Mouse (Mus musculus): ENCODE measurements around the gene Ikzf1. TPM values are rescaled to one million over a fixed set of nuclear protein-coding genes. Genes with fewer than 3 reads are reported as not detected.
A peak's percentile ranks its signal among the peaks of the same experiment; 100 is the strongest.

Gene Ikzf1
- polyA plus RNA-seq, 1 experiment: 3.7 TPM

DNA sequence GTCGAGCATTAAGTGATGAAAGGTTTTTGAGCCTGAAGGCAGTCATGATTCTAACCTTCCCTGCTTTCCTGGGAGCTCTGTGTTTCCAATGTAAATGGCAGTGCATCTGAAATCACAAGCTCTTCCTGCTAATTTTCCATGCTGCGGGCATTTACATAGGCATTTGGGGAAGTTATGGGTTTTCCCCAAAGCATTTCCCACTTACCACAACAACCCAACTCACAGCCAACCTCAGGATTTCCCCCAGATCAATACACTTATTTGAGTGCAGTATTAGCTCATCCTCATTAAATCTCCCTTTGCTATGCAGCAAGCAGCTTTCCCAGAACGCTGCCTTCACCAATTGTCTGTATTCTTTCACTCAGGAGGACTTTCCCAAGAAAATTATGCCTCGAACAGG lies 11.8 kb upstream of the Ikzf1 start:
- no peaks in the 10 kb centered on the region for H3K4me1 ChIP-seq (ENCODE audit: control insufficient read depth, insufficient read depth, low read length)
- TF ChIP-seq CTCF (IDR thresholded peaks at IDR 0.05; ENCODE audit: extremely low read depth, insufficient read depth, low read length) (no peak), POLR2A (IDR thresholded peaks at IDR 0.05; ENCODE audit: extremely low read depth, insufficient read depth, low read length) (no peak)
- no peak overlapping the region for H3K27ac ChIP-seq (ENCODE audit: insufficient read depth, low read length)
- H3K4me3 ChIP-seq (ENCODE audit: insufficient read depth, low read length): no peak overlapping the region

DNA sequence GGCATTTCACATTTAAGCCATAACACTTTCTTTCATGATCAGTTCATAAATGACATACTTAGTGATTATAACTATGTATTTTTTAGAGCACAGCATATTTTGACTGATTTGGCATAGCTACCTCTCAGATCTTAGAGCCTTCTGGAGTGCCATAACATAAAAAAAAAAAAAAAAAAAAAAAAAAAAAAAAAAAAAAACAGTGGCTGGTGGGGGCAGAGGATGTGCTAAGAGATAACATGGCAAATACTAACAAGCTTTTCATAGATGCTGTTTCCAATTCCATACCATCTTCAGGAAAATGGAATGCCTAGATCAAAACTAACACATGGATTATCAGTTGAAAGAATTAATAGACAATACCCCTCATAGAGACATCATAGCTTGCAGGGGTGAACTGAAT lies 9.7 kb upstream of the Ikzf1 start:
- H3K4me1 ChIP-seq (ENCODE audit: control insufficient read depth, insufficient read depth, low read length): no peaks in the 10 kb centered on the region
- TF ChIP-seq CTCF (IDR thresholded peaks at IDR 0.05; ENCODE audit: extremely low read depth, insufficient read depth, low read length) (no peak), POLR2A (IDR thresholded peaks at IDR 0.05; ENCODE audit: extremely low read depth, insufficient read depth, low read length) (no peak)
- H3K4me3 ChIP-seq (ENCODE audit: insufficient read depth, low read length): no peak overlapping the region
- no peak overlapping the region for H3K27ac ChIP-seq (ENCODE audit: insufficient read depth, low read length)

DNA sequence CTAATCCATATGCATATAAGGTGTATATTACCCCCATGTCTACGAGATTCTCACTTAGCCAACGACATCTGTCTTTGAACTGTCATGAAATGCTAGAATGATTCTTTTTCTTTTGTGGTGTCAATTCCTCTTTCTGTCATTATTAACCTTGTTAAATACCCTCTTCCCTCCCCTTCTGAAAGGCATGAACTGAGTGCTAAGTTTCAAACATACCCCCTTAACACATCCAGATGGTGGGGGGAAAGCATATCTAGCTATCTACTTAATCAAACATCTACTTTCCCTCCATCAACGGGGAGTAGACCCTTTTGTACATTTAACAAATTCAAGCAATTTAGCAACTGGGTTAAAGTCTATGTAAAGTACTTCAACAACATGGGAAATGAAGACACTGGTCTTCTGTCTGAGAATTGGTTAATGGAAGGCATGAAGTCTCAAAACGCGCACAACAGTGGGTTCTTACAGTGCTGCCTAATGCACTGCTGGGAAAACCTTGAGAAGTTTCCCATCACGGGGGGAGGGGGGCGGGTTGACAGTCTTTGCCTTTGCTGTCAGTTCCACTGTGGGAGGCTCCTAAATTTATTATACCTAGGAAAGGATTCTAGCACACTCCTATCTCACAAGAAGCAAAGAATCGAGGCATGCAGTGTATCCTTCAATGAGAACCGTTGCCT lies 8.6 kb upstream of the Ikzf1 start:
- TF ChIP-seq CTCF (IDR thresholded peaks at IDR 0.05; ENCODE audit: extremely low read depth, insufficient read depth, low read length): no peak
- TF ChIP-seq POLR2A (IDR thresholded peaks at IDR 0.05; ENCODE audit: extremely low read depth, insufficient read depth, low read length): no peak
- H3K4me3 ChIP-seq (ENCODE audit: insufficient read depth, low read length): no peak overlapping the region

DNA sequence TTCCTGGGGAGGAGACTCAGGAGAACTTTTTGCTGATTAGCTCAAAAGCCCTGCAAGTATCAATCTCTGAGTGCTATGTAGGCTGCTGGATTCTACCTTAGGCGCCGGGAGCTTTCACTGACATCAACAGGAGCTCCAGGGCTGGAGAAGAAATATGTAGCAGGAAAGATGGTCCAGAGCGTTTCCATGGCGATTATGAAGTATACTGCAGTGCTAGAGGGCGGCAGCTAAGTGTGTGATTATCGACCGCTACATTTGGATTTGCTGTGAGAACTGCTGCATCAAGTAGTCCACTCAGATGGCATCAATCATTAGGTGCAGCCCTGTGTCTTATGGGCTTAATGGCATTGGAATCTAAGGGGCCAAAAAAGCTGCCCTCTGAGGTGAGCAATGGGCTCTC lies 7.6 kb upstream of the Ikzf1 start:
- Histone ChIP-seq H3K27ac (ENCODE audit: insufficient read depth, low read length) (no peak overlapping the region), H3K4me1 (ENCODE audit: control insufficient read depth, insufficient read depth, low read length) (no peaks in the 10 kb centered on the region), H3K4me3 (ENCODE audit: insufficient read depth, low read length) (no peak overlapping the region)
- TF ChIP-seq CTCF (IDR thresholded peaks at IDR 0.05; ENCODE audit: extremely low read depth, insufficient read depth, low read length): no peak

More for the DNA sequence above, 8.6 kb upstream of the Ikzf1 start:
- H3K4me1 ChIP-seq (ENCODE audit: control insufficient read depth, insufficient read depth, low read length): no peaks in the 10 kb centered on the region
- no peak overlapping the region for H3K27ac ChIP-seq (ENCODE audit: insufficient read depth, low read length)

DNA sequence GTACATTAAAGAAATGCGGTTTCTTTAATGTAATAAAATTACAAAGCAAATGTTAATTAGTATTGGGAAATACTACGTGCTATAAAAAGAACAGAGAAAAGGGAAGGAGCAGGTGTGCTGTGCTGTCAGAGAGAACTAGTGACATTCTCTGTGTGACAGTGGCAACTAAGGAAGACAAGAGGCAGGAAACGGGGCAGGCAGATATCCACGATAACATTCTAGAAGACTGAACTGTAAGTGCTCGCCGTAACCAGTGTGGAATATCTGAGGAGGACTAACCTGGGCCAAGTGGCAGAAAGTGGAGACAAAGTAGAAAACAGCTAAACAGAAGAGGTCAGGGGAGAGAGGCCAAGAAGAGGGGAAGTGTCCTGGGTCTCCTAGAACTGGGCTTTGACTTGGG lies 5.8 kb upstream of the Ikzf1 start:
- H3K4me1 ChIP-seq (ENCODE audit: control insufficient read depth, insufficient read depth, low read length): no peaks in the 10 kb centered on the region
- TF ChIP-seq CTCF (IDR thresholded peaks at IDR 0.05; ENCODE audit: extremely low read depth, insufficient read depth, low read length): no peak
- TF ChIP-seq POLR2A (IDR thresholded peaks at IDR 0.05; ENCODE audit: extremely low read depth, insufficient read depth, low read length): no peak
- no peak overlapping the region for H3K27ac ChIP-seq (ENCODE audit: insufficient read depth, low read length)
- H3K4me3 ChIP-seq (ENCODE audit: insufficient read depth, low read length): no peak overlapping the region

DNA sequence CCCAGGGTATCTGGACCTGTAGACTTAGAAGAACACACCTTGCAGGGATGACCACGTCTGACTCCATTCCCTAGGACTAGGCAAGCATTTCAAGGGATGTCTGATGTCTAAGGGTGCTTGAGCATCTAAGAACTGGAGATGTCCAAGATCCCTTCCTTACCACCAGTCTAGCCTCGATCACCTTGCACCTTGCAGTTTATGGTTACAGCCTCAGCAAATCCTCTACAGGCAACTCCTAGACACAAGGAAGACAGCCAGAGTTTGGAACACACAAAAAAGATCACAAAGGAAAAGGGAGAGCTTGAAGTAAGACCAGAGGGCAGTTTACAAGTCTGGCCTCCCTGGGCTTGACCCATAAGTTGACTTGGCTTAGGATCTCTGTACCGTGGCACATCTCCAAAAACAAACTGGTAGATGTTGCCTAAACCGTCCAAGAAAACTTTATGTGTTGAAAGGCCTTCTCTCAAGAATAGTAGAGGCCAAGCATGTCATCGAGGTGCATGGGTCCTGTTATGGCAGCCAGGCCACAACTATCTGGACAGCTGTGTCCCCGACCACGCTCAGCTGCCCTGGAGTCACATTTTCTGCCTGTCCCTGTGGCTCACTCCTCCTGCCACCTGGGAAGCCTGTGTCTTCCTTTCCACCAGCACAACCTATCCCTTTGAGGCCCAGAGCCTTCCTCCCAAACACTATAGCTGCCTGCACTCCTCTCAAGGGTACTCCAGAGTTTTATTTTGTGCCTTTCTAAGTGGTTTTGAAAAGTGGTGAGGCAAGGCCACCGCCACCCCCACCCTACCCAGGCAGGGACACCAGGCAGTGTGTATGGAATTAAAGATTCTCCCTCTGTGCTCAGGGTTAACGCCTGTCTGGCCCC lies 510 bp upstream of the Ikzf1 start:
- no peak overlapping the region for H3K27ac ChIP-seq (ENCODE audit: insufficient read depth, low read length)
- TF ChIP-seq CTCF (IDR thresholded peaks at IDR 0.05; ENCODE audit: extremely low read depth, insufficient read depth, low read length): no peak
- TF ChIP-seq POLR2A (IDR thresholded peaks at IDR 0.05; ENCODE audit: extremely low read depth, insufficient read depth, low read length): no peak
- H3K4me3 ChIP-seq (ENCODE audit: insufficient read depth, low read length): no peak overlapping the region
- H3K4me1 ChIP-seq (ENCODE audit: control insufficient read depth, insufficient read depth, low read length): no peaks in the 10 kb centered on the region

DNA sequence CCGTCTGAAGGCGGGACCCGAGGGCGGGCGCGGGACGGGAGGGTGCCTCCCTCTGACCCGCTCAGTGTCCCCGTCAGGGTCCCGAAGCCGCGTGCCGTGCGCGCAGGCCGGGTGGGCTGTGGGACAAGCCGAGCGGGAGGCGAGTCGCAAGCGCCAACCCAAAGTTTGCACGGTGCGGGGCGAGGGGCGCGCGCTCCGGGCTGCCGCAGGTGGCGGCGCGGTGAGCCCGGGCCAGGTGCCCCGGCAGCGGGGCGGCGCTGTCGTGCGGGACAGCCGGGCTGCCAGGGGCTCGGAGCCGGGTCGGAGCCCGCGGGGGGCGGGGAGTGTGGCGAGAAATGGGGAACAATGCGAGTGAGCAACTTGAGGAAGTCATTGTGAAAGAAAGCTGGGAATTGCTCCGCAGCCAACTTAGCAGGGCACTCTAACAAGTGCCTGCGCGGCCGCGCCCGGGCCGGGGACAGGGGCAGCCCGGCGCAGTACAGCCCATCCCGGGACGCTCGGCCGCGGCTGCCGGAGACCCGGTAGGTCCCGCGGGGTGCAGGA lies 1.1 kb downstream of the Ikzf1 start:
- no peaks in the 10 kb centered on the region for H3K4me1 ChIP-seq (ENCODE audit: control insufficient read depth, insufficient read depth, low read length)
- peak overlapping the region; percentile 31; the same call in 1 of the 2 replicates for H3K4me3 ChIP-seq (ENCODE audit: insufficient read depth, low read length)
- no peak overlapping the region for H3K27ac ChIP-seq (ENCODE audit: insufficient read depth, low read length)
- TF ChIP-seq POLR2A (IDR thresholded peaks at IDR 0.05; ENCODE audit: extremely low read depth, insufficient read depth, low read length) (no peak), CTCF (IDR thresholded peaks at IDR 0.05; ENCODE audit: extremely low read depth, insufficient read depth, low read length) (no peak)

DNA sequence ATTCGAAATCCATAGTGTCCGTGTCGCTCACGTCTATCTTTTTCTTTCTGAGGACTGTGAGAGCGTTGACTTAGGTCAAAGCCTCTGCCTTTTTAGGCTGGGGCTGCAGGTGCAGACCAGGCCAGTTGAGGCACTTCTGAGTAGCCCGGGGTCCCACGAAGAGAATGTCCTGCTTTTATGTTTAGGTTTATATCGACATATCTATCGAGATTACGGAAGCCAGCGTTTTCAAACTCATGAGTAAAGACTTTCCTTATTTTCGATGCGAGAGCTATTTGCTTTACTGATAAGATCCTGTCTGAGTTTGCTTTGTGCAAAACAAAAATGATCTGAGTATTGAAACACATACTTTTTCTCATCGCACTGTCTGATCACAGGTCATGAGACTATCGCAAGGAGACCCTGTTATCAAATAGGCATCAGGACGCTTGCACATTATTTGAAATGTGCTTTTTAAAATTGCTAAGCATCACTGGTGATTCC lies 1.8 kb downstream of the Ikzf1 start:
- Histone ChIP-seq H3K27ac (ENCODE audit: insufficient read depth, low read length) (no peak overlapping the region), H3K4me3 (ENCODE audit: insufficient read depth, low read length) (peak overlapping the region; percentile 23), H3K4me1 (ENCODE audit: control insufficient read depth, insufficient read depth, low read length) (no peaks in the 10 kb centered on the region)
- TF ChIP-seq POLR2A (IDR thresholded peaks at IDR 0.05; ENCODE audit: extremely low read depth, insufficient read depth, low read length) (no peak), CTCF (IDR thresholded peaks at IDR 0.05; ENCODE audit: extremely low read depth, insufficient read depth, low read length) (no peak)

DNA sequence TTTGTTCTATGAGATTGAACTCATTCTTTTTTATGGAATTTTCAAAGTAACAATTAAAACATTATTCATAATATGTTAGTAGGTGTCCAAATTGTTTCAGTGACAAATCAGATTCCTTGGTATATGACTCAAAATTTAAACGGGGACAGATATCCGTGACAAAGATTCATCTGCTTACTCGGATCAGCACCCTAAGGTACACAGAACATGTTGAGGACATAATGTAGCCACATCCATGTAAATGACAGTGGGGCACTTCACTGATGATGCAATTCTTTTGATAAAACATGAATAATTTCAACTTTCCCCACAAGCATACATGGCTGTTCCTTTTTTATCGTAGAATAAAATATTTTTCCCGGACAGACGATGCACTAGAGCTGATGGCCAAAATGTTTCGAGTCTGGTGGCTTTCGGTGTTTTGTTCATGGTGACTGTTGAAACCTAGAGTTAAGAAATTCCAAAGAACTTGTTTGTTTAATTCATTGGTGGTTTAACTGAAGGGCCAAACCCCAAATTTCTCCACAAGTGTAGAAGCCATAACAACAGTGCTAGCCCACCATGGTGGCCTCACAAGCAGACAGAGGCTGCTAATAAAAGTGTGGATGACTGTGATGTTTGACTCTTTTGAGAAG lies 2.9 kb downstream of the Ikzf1 start:
- Histone ChIP-seq H3K4me1 (ENCODE audit: control insufficient read depth, insufficient read depth, low read length) (no peaks in the 10 kb centered on the region), H3K4me3 (ENCODE audit: insufficient read depth, low read length) (no peak overlapping the region), H3K27ac (ENCODE audit: insufficient read depth, low read length) (no peak overlapping the region)
- TF ChIP-seq CTCF (IDR thresholded peaks at IDR 0.05; ENCODE audit: extremely low read depth, insufficient read depth, low read length) (no peak), POLR2A (IDR thresholded peaks at IDR 0.05; ENCODE audit: extremely low read depth, insufficient read depth, low read length) (no peak)
